In the genomic region with DNA sequence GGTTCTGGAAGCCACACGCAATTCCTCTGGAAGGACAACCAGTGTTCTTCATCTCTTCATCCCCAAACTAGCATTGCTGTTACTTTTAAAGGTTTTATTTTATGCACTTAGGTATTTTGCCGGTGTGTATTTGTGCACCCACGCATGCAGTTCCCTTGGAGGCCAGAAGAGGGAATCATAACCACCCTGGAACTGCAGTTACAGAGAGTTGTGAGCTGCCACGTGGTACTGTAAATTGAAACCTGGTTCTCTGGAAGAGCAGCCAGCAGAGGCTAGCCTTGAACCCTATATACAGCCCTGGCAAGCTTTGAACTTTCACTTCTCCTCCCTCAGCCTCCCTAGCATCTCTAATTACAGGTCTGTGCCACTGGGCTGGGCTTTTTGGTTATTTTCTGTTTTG, we compare ENCODE assay signal across 12 mouse cellular contexts. TPM values are rescaled to one million over a fixed set of nuclear protein-coding genes. Genes with fewer than 3 reads are reported as not detected.
A peak's percentile ranks its signal among the peaks of the same experiment; 100 is the strongest.
DNase-seq lines count a peak whose midpoint lies in the region; TF ChIP-seq lines count a peak whose summit lies in the region.
"Had no signal": no experiment of that assay in that cellular context is flagged by ENCODE, and none has a peak within 500 bp of the region (broad histone marks: within the 10 kb centered on the region; RNA-seq: fewer than 3 reads in every experiment).

No protein-coding gene starts in this region.

- H3K36me3 ChIP-seq in kidney, adult 2 months (ENCODE audit: control insufficient read depth, insufficient read depth, low read length) = no peaks in the 10 kb centered on the region
- H3K36me3 ChIP-seq: kidney, embryonic 15.5 days; liver, embryonic 15.5 days had no signal

- WGBS in kidney, adult 2 months = 65% methylated on average over 4 of the region's 4 CpGs

- peak; percentile 53 for TF ChIP-seq CTCF in kidney, adult 2 months (conservative IDR thresholded peaks at IDR 0.05; ENCODE audit: insufficient read depth, insufficient read length, low read depth, low read length)

- no peaks in the 10 kb centered on the region for H3K4me1 ChIP-seq in kidney, adult 2 months (ENCODE audit: control insufficient read depth, insufficient read depth, low read length)
- H3K4me1 ChIP-seq: kidney, embryonic 15.5 days; liver, embryonic 15.5 days had no signal

- intact Hi-C loops in left cerebral cortex, postnatal 25 days (cut with DNase I) = no loop called here

- DNase-seq in kidney, adult 2 months = no peak
- no peak for DNase-seq in kidney, postnatal 36 days
- DNase-seq in CD4-positive helper T cell, adult 2 months (ENCODE audit: low read depth, low spot score) = peak; percentile 35
- peak; percentile 30 for DNase-seq in NIH3T3 (ENCODE audit: low read depth)
- peak; percentile 32 for DNase-seq in lung, postnatal 36 days
- no peak for DNase-seq in left cerebral cortex, postnatal 25 days (ENCODE audit: low spot score in 2 of 2)
- DNase-seq in embryo, embryonic 9.5 days (ENCODE audit: extremely low spot score) = no peak
- DNase-seq in right cerebral cortex, adult 18-20 months = no peak
- DNase-seq: cerebellum, postnatal 14 days had no signal

- 0 out of 2 replicates have a peak, but pooled peaks cover under 1% of the 10 kb centered on the region for H3K27me3 ChIP-seq in kidney, adult 2 months (replicated peaks; ENCODE audit: control insufficient read depth, insufficient read depth, low read length)
- H3K27me3 ChIP-seq: kidney, embryonic 15.5 days; liver, embryonic 15.5 days had no signal

- no peak overlapping the region for H3K27ac ChIP-seq in kidney, adult 2 months (ENCODE audit: insufficient read depth, low read depth, low read length)
- H3K27ac ChIP-seq: kidney, embryonic 15.5 days; liver, embryonic 15.5 days had no signal

- no peak overlapping the region for H3K4me3 ChIP-seq in kidney, adult 2 months (ENCODE audit: insufficient read depth, low read depth, low read length)
- H3K4me3 ChIP-seq: kidney, embryonic 15.5 days; liver, embryonic 15.5 days; myocyte had no signal

- no peak for TF ChIP-seq POLR2A in kidney, adult 2 months (IDR thresholded peaks at IDR 0.05; ENCODE audit: low read depth, low read length)

RNA-seq across cellular contexts. Expression of gene Igf2bp3, which starts 18.6 kb away (rescaled TPM):
- polyA plus RNA-seq in kidney, adult 2 months (2012; rRNA removed) = 0.03 and 0.04 TPM in 2 replicates
- total RNA-seq in left cerebral cortex, postnatal 25 days (2021) = under 1 TPM in 1 of 2 experiments, not detected in 1; 0.16 TPM

RNA-seq across cellular contexts. Expression of gene Tra2a, which starts 30.5 kb away (rescaled TPM):
- 18.4 and 22.7 TPM in 2 replicates for polyA plus RNA-seq in kidney, adult 2 months (2012; rRNA removed)
- total RNA-seq in left cerebral cortex, postnatal 25 days (2021) = 10 to 100 TPM; 74.1 to 80.5 TPM

Comparison
In these comparisons a context has a peak if more than half of its experiments do, and no peak if none do; other contexts are left out.
1. DNase-seq: peak in CD4-positive helper T cell, adult 2 months (single experiment), NIH3T3 (single experiment) and lung, postnatal 36 days (single experiment); none in kidney, adult 2 months (single experiment), kidney, postnatal 36 days (0 of 2), left cerebral cortex, postnatal 25 days (0 of 2), embryo, embryonic 9.5 days (single experiment) and right cerebral cortex, adult 18-20 months (single experiment).